Mouse (Mus musculus) embryonic fibroblast, embryonic 13.5 days (primary cell): ENCODE results near the gene Zfp593.

Source experiments
- CTCF ChIP-seq: IDR thresholded peaks from 2 replicates; pipeline ENCODE4 v1.5.1; 2011; ENCODE audit warnings: mild to moderate bottlenecking, control low read depth, low read length, moderate library complexity, borderline replicate concordance; ENCODE audit not compliant: insufficient read depth
- POLR2A ChIP-seq: IDR thresholded peaks from 2 replicates; pipeline ENCODE4 v1.6.1; 2011; ENCODE audit warnings: low read depth, mild to moderate bottlenecking, control low read depth, low read length, moderate library complexity

GRCm38 (mm10) chr4:134252131-134252910, 6.9 kb upstream of the Zfp593 start:
- TF ChIP-seq CTCF (no peak), POLR2A (no peak)
